Mouse (Mus musculus): Measurements from ENCODE around the gene Polh. TPM values are rescaled to one million over a fixed set of nuclear protein-coding genes. Genes with fewer than 3 reads are reported as not detected.

Gene Polh
- polyA plus RNA-seq, 1 experiment = 0.27 TPM

GRCm38 (mm10) chr17:46152847-46153782, 49.3 kb downstream of the Polh start, which contains the start of gene Mad2l1bp:
TSS of gene Mad2l1bp (minus strand) at chr17:46153553.
- Histone ChIP-seq H3K4me3 (replicated peaks) (peak within 1 kb of the TSS; percentile 97), H3K9me3 (ENCODE audit: control insufficient read depth, low read length) (peaks cover 7% of the 10 kb centered on the region), H3K27me3 (ENCODE audit: control insufficient read depth) (no peaks in the 10 kb centered on the region), H3K36me3 (ENCODE audit: control insufficient read depth) (peaks cover 55% of the 10 kb centered on the region), H3K4me1 (ENCODE audit: control insufficient read depth) (peaks cover 72% of the 10 kb centered on the region)
- TF ChIP-seq TAL1 (IDR thresholded peaks at IDR 0.05; ENCODE audit: low read length) = no peak
- TF ChIP-seq GATA1 (IDR thresholded peaks at IDR 0.05; ENCODE audit: low read length) = no peak

- peak within 1 kb of the TSS; percentile 64 for H3K4me3 ChIP-seq (replicated peaks)
- no peaks in the 10 kb centered on the region for H3K9me3 ChIP-seq (ENCODE audit: control insufficient read depth, low read length)
- peaks cover 49% of the 10 kb centered on the region for H3K36me3 ChIP-seq (ENCODE audit: control insufficient read depth)
- peaks cover 7% of the 10 kb centered on the region for H3K27me3 ChIP-seq (ENCODE audit: control insufficient read depth)
- no peak for TF ChIP-seq TAL1 (IDR thresholded peaks at IDR 0.05; ENCODE audit: low read length)
- TF ChIP-seq GATA1 (IDR thresholded peaks at IDR 0.05; ENCODE audit: low read length) = no peak
- peaks cover 47% of the 10 kb centered on the region for H3K4me1 ChIP-seq (ENCODE audit: control insufficient read depth)
Measured at GRCm38 (mm10) chr17:46143578-46144423, 58.6 kb downstream of the Polh start, which contains the start of gene Rsph9. TSS of gene Rsph9 (minus strand) at chr17:46144216.

GRCm38 (mm10) chr17:46139872-46140271, 62.6 kb downstream of the Polh start:
- Histone ChIP-seq H3K4me3 (replicated peaks) (no peak overlapping the region), H3K4me1 (ENCODE audit: control insufficient read depth) (peaks cover 29% of the 10 kb centered on the region), H3K36me3 (ENCODE audit: control insufficient read depth) (peaks cover 9% of the 10 kb centered on the region), H3K9me3 (ENCODE audit: control insufficient read depth, low read length) (no peaks in the 10 kb centered on the region), H3K27me3 (ENCODE audit: control insufficient read depth) (peaks cover 13% of the 10 kb centered on the region)
- no peak for TF ChIP-seq TAL1 (IDR thresholded peaks at IDR 0.05; ENCODE audit: low read length)
- TF ChIP-seq GATA1 (IDR thresholded peaks at IDR 0.05; ENCODE audit: low read length) = no peak

- no peaks in the 10 kb centered on the region for H3K9me3 ChIP-seq (ENCODE audit: control insufficient read depth, low read length)
- peaks cover 1% of the 10 kb centered on the region; the same call in 1 of the 2 replicates for H3K36me3 ChIP-seq (ENCODE audit: control insufficient read depth)
- peaks cover 17% of the 10 kb centered on the region for H3K4me1 ChIP-seq (ENCODE audit: control insufficient read depth)
- peaks cover 10% of the 10 kb centered on the region for H3K27me3 ChIP-seq (ENCODE audit: control insufficient read depth)
- H3K4me3 ChIP-seq (replicated peaks) = no peak overlapping the region
- TF ChIP-seq GATA1 (IDR thresholded peaks at IDR 0.05; ENCODE audit: low read length) (no peak), TAL1 (IDR thresholded peaks at IDR 0.05; ENCODE audit: low read length) (no peak)
Measured at GRCm38 (mm10) chr17:46138563-46139236, 63.7 kb downstream of the Polh start.

DNA sequence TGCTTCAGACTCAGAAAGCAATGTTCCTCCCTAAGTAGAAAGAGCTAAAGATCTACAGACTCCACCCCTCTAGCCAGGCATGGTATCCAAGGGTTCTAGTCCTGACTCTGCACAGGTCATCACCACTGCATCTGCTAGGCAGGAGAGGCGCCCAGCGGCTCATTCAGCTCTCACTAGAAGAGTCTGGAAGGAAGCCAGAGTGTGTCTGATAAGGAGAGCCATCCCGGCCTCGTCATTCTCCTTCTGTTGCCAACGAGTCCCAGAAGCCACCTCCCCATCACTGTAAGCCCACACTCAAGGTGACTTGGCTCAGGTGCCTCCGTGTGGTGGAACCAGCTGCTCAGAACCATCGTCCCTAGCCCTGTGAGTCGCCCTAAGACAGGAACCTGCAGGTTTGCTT, 69.6 kb downstream of the Polh start:
- Histone ChIP-seq H3K4me3 (replicated peaks) (no peak overlapping the region), H3K4me1 (ENCODE audit: control insufficient read depth) (peaks cover 11% of the 10 kb centered on the region), H3K27me3 (ENCODE audit: control insufficient read depth) (peaks cover 6% of the 10 kb centered on the region), H3K9me3 (ENCODE audit: control insufficient read depth, low read length) (no peaks in the 10 kb centered on the region), H3K36me3 (ENCODE audit: control insufficient read depth) (peaks cover 24% of the 10 kb centered on the region)
- TF ChIP-seq GATA1 (IDR thresholded peaks at IDR 0.05; ENCODE audit: low read length) = no peak
- TF ChIP-seq TAL1 (IDR thresholded peaks at IDR 0.05; ENCODE audit: low read length) = no peak

DNA sequence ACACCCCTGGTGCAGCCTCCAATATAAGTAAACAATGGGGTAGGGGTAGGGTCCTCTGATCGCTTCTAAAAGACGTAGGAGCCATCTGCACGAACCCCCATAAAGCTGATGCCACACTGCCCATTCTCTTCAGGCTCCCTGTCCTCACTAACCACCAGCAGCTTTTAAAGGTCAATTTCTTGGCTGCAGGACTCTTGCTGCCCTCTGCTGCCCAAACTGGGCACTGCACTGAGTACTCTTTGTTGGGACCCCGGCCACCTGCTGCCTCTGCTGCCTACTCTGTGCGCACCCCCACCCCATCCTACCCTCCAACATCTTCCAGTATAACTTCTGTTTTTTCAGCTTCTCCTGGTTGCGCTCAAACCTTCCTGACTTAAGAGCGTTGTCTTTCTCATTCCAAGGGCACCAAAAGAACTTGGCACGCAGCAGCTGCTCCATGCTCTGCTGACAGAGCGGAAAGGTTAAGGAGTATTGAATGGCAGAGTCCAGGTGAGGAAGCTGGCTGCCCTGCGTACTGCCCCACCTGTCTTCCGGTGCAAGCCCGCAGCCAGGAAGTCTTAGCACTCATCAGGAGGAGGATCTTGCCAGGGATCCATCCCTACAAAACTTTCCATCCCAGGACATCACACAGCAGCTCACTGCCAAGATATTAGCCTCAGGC, 70.3 kb downstream of the Polh start:
- peaks cover 11% of the 10 kb centered on the region for H3K4me1 ChIP-seq (ENCODE audit: control insufficient read depth)
- peaks cover 30% of the 10 kb centered on the region for H3K36me3 ChIP-seq (ENCODE audit: control insufficient read depth)
- no peak overlapping the region for H3K4me3 ChIP-seq (replicated peaks)
- TF ChIP-seq TAL1 (IDR thresholded peaks at IDR 0.05; ENCODE audit: low read length) = no peak
- no peak for TF ChIP-seq GATA1 (IDR thresholded peaks at IDR 0.05; ENCODE audit: low read length)
- H3K9me3 ChIP-seq (ENCODE audit: control insufficient read depth, low read length) = no peaks in the 10 kb centered on the region
- peaks cover 6% of the 10 kb centered on the region for H3K27me3 ChIP-seq (ENCODE audit: control insufficient read depth)

GRCm38 (mm10) chr17:46129741-46130498, 72.5 kb downstream of the Polh start:
- TF ChIP-seq TAL1 (IDR thresholded peaks at IDR 0.05; ENCODE audit: low read length) = no peak
- no peak for TF ChIP-seq GATA1 (IDR thresholded peaks at IDR 0.05; ENCODE audit: low read length)
- peaks cover 11% of the 10 kb centered on the region for H3K4me1 ChIP-seq (ENCODE audit: control insufficient read depth)
- no peak overlapping the region for H3K4me3 ChIP-seq (replicated peaks)
- no peaks in the 10 kb centered on the region for H3K9me3 ChIP-seq (ENCODE audit: control insufficient read depth, low read length)
- peaks cover 53% of the 10 kb centered on the region for H3K36me3 ChIP-seq (ENCODE audit: control insufficient read depth)
- H3K27me3 ChIP-seq (ENCODE audit: control insufficient read depth) = no peaks in the 10 kb centered on the region; the same call in 1 of the 2 replicates
